Mouse (Mus musculus) lung, postnatal 0 days (tissue): Measurements from ENCODE around the gene Gins3.

ENCODE experiments used
- CTCF ChIP-seq: IDR thresholded peaks from 2 replicates; pipeline ENCODE4 v1.5.1; 2016; ENCODE audit warnings: antibody characterized with exemption, mild to moderate bottlenecking
- EP300 ChIP-seq: IDR thresholded peaks from 2 replicates; pipeline ENCODE4 v1.6.1; 2016; ENCODE audit warnings: antibody characterized with exemption, mild to moderate bottlenecking, control low read depth

DNA sequence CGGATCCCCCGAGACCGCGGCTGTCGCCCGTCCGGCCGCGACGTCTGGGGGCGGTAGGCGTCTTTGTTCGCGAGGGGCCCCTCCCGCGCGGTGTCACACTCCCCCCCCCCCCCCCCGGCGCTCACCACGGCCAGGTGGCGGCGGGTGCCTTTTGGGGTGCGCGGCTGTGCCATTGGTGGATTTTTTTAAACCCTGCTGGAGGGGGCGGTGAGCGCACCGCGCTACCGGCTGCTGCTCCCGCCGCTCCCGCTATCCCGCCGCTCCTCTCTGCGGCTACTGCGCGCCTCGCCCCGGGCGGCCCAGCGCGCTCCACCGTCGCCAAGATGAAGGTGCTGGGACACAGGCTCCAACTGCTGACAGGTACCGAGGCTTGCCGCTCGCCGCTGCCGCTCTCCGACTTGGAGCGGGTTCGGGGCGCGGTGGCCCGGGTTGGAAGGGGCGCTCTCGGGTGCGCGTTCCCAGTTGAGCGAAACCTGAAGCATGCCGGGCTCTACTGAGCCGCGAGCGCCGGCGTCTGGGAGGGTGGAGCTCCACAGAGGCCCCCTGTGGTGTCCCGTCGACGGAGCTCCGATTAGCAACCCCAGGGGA lies 44.9 kb downstream of the Gins3 start:
- no peak for TF ChIP-seq EP300
- TF ChIP-seq CTCF = no peak
